Mouse (Mus musculus) myocyte (in vitro differentiated cells): ENCODE results near the gene Lilra6.

Experiments
- CEBPB ChIP-seq: IDR thresholded peaks from 2 replicates; pipeline ENCODE4 v1.6.1; 2011; ENCODE audit warnings: mild to moderate bottlenecking, moderate library complexity; ENCODE audit not compliant: poor library complexity, insufficient read depth, severe bottlenecking
- E2F4 ChIP-seq: IDR thresholded peaks from one replicate; pipeline ENCODE4 v1.6.1; 2011; ENCODE audit warnings: mild to moderate bottlenecking, control low read depth, moderate library complexity; ENCODE audit not compliant: insufficient read depth
- MAX ChIP-seq: IDR thresholded peaks from one replicate; pipeline ENCODE4 v1.6.1; 2011; ENCODE audit warnings: low read depth, mild to moderate bottlenecking, control low read depth
- MYOD1 ChIP-seq, 3 experiments: IDR thresholded peaks; one replicate each; pipeline ENCODE4 v1.6.1; 2011; ENCODE audit warnings: control low read depth in 2 of 3, low read depth in 2 of 3, mild to moderate bottlenecking in 2 of 3, moderate library complexity in 1 of 3; ENCODE audit not compliant: insufficient read length in 2 of 3, control insufficient read depth in 1 of 3
- MYOG ChIP-seq, 3 experiments: IDR thresholded peaks; one replicate each; pipeline ENCODE4 v1.6.1; 2011; ENCODE audit warnings: control low read depth in 2 of 3, low read depth in 2 of 3, mild to moderate bottlenecking in 2 of 3; ENCODE audit not compliant: insufficient read length in 2 of 3, control insufficient read depth in 1 of 3, insufficient read depth in 1 of 3
- POLR2A ChIP-seq: IDR thresholded peaks from one replicate; pipeline ENCODE4 v1.6.1; 2011; ENCODE audit warnings: low read depth, mild to moderate bottlenecking, control low read depth, moderate library complexity; ENCODE audit not compliant: insufficient read length
- POLR2AphosphoS2 ChIP-seq: IDR thresholded peaks from one replicate; pipeline ENCODE4 v1.6.1; 2011; ENCODE audit warnings: low read depth, control low read depth; ENCODE audit not compliant: insufficient read length
- SRF ChIP-seq: IDR thresholded peaks from one replicate; pipeline ENCODE4 v1.6.1; 2011; ENCODE audit warnings: low read depth; ENCODE audit not compliant: control insufficient read depth, insufficient read length
- TCF12 ChIP-seq: IDR thresholded peaks from one replicate; pipeline ENCODE4 v1.6.1; 2011; ENCODE audit warnings: mild to moderate bottlenecking, control low read depth; ENCODE audit not compliant: poor library complexity, insufficient read depth, severe bottlenecking
- TCF3 ChIP-seq: IDR thresholded peaks from one replicate; pipeline ENCODE4 v1.6.1; 2011; ENCODE audit warnings: low read depth, control low read depth; ENCODE audit not compliant: insufficient read length
- USF1 ChIP-seq: IDR thresholded peaks from one replicate; pipeline ENCODE4 v1.6.1; 2011; ENCODE audit warnings: low read depth, mild to moderate bottlenecking, control low read depth, moderate library complexity

- TF ChIP-seq POLR2A (no peak), TCF3 (no peak), MAX (no peak), USF1 (no peak), MYOG (IDR thresholded peaks at IDR 0.05; ENCODE audit: control insufficient read depth in 1 of 3, insufficient read depth in 1 of 3, insufficient read length in 2 of 3, low read depth in 2 of 3) (no peak), MYOD1 (IDR thresholded peaks at IDR 0.05; ENCODE audit: control insufficient read depth in 1 of 3, insufficient read length in 2 of 3, low read depth in 2 of 3) (no peak), TCF12 (no peak), E2F4 (no peak), POLR2AphosphoS2 (no peak), CEBPB (no peak), SRF (no peak)
Observed at GRCm38 (mm10) chr7:3962017-3962416, 46.7 kb upstream of the Lilra6 start.
